Mouse (Mus musculus) spleen, embryonic (tissue): Measurements from ENCODE around the gene Dtnb.

Experiments used
- CTCF ChIA-PET: fragments of 350-600 bp; sonication (Branson Sonifier 250); formaldehyde crosslinking; loops from one replicate; lab custom pipeline; 2022; lab: Charles Lee

The Dtnb gene

DNA sequence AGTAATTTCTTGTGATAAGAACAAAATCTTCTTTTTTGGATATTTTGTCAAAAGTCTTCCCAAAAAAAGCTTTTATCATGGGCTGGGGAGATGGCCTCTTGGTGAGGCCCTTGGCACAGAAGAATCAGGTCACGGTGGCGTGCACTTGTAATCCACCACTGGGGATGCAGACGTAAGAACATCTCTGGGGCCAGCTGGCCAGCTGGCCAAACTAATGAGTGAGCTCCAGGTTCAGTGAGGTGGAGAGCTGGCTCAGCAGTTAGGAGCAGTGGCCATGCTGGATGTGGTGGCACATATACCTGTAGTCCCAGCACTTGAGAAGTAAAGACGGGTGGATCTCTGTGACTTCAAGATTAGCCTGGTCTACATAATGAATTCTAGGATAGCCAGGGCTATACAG, 196.2 kb downstream of the Dtnb start:
- CTCF ChIA-PET, result no interaction called here

DNA sequence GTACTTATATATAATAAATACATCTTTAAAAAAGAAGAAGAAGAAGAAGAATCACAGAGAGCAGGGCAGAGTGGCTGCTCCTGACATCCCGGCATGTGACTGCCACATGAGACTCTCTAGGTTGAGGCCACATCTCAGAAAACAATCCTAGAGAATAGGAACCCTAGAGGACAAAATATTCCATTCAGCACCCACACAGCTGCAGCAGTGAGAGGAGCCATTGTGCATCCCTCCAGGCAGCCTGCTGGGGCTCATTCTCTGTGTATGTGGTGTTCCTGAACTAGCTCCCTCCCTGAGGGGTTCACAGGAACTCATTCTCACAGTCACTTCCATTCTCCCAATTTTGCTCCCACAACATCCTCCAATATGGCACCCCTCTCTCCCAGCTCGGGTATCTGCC, 198.4 kb downstream of the Dtnb start:
- CTCF ChIA-PET, result interaction anchor here (0.6 kb wide), 1 partner anchor 13 kb away, joined by 9 read pairs; no protein-coding TSS in a partner anchor

DNA sequence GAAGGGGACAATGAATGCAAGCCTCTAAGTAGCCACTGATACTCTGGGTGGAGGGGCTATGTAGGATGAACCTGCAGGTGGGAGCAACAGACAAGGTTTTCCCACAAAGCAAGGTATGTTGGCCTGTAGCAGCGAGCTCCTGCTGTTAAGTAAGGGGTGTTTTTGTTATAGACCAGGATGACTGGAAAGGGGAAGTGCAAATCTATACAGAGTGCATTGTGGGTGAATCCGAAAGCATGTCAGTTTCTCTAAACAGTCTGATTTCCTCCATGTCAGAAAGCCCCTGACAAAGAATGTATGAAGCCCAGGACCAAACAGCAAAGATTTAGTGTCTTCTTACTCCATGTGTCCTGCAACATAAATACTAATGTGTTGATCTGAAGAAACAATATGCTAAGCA, 198.9 kb downstream of the Dtnb start:
- CTCF ChIA-PET, result interaction anchor here (0.6 to 0.7 kb wide), 3 partner anchors 10 to 15 kb away, joined by 3 to 9 read pairs (median 3); no protein-coding TSS in a partner anchor

DNA sequence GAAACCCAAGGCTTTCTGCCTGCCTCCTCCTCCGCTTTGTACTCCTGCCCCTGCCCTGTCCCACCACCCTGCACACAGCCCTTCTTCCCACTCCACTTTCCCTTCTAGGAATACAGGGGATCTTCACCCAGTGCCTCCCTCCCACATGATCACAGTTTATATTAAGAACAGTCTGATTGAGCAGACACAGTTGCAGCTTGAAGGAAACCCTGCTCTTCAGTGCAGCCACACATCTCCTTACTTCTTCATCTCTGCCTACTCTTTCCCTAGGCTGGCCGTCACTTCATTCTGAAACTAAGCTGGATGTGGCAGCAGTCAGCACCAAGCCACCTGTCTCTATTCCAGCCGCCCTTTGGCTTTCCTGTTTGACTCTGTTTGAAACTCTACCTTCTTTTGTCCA, 201.5 kb downstream of the Dtnb start:
- CTCF ChIA-PET, result no interaction called here

DNA sequence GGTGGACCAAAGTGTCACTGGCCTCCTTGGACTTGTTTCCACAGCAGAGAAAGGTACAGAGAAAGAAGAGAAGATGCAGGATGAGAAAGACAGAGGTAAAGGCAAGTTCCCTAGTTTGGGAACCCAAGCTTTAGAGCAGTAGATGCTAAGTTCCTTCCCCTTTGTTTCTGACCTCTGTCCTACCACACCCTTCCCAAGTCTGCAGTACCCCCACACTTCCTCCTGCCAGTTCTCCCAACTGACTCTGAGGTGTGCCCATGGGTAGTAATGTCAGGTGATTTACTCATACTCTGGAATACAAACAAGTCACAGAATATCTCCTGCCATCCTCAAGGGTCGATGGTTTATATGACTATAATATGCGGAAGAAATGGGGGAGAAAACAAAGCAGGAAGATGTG, 203.8 kb downstream of the Dtnb start:
- CTCF ChIA-PET, result no interaction called here

DNA sequence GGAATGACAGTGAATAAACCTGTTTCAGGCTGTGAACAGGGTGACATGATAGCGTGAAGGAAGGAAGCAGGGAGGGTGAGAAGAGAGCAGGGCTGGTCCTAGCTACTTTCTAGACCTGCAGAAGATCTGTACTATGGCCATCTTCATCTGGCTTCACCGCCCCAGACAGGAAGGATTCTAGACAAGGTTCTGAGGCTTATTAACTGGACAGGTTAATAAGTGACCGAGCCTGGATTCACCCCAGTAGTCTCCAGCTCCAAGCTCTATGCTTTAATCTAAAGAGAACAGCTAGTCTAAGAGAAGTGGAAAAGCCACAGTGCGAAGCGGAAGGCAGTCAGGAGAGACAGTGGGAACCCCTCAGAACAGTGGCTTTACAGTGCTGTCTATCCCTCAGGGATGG, 205.5 kb downstream of the Dtnb start:
- CTCF ChIA-PET, result no interaction called here

DNA sequence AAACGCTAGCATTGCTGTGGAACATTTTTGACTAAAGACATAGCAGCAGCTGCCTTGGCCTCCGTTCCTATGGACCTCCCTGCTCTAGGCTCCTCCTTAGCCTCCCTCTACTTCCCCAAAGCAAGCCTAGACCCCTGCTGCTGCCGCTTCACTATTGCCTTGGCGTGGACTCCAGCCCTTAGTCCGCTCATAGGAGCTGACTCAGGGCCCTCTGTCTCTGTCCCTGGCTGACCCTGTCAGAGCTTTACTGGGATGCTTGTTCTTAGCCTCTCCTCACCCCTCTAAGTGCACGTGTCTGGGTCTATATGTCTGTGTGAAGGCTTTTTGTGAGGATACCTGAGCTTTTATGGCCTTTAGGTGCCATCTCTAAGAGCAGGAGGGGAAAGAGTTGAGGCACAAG, 206.1 kb downstream of the Dtnb start:
- CTCF ChIA-PET, result no interaction called here

DNA sequence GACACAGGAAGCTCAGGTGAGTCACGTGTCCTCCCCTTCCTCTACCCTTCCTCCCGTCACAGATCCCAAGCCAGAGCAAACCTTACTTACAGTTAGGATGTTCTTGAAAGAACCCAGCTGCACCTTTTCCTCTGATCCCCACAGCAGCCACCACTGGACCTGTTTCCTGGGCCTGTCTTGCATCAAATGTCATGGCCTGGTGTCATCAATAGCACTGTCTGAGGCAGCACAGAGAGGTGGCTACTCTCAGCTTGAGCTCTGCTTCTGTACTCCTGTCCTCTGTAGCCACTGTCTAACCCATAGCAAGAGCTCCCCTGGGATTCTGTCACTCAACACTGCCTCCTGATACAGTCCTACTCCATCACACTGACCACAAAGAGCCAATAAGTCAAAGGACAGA, 207.5 kb downstream of the Dtnb start:
- CTCF ChIA-PET, result no interaction called here

DNA sequence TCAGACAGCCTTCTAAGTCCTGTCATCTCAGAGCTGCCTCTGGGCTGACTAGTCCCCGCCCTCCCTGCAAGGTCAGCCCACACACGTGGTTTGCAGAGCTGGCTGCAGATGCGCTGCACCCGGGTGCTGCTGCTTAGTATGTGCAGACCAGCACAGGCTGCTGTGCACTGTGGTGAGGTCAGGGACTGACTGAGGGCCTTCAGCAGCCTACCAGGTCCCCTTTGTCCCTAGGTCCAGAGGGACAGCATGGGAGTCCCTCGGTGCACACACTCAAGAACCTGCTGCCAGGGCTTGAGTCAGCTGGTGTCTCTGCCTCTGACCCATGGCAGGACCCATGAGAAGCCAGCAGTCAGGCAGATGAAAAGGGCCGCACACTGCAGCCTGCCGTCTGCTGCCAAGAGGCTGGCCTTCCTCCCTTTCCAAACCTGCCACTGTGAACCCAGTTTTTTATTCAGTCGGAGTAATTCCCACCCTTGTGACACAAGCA, 208.3 kb downstream of the Dtnb start:
- CTCF ChIA-PET, result interaction anchor here (0.8 kb wide), 1 partner anchor 9 kb away, joined by 3 read pairs; no protein-coding TSS in a partner anchor

DNA sequence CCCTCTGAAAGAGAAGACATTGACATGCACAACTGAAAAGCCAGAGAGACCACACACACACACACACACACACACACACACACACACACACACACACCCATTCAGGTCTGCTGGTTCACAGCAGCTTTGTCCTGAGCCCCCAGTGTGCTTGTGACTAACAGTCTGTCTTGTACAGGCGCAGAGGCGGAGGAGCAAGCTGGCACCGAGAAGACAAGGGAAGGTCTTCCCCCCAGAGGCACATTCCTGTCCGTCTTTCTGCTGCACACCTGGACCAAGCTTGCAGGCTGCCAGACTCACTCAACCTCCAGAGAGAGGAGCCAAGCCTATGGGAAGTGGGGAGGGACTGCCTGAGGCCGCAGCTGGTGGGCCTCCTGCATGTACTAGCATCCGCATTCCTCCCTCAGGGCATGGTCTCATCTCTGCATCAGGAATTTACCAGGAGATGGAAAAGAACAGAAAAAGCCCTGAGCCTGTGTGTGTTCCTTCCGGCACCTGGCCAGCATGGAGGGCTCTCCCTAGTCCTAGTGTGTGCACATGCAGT, 208.8 kb downstream of the Dtnb start:
- CTCF ChIA-PET, result interaction anchor here (0.6 to 0.8 kb wide), 2 partner anchors 10 to 129 kb away, joined by 3 read pairs; no protein-coding TSS in a partner anchor

DNA sequence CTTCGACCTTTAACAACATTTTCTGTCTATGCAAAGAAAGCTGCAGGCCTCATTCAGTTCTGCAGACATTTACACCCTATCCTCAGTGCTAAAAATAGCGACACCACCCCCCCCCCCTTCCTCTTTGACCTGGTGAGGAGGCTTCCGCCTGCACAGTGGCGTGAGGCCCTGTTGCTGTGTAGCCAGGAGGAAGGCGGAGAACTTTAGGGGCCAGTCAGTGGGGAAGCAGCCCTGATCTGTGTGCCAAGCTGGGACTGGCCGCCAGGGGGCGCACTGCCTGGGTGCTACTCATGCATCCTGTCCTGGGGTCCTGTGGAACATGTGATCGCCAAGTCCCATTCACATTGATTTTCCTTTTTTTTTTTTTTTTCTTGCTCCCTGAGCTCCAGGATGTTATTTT, 209.3 kb downstream of the Dtnb start:
- CTCF ChIA-PET, result interaction anchor here (0.6 to 0.8 kb wide), 5 partner anchors 10 to 128 kb away, joined by 3 to 6 read pairs (median 3); no protein-coding TSS in a partner anchor

DNA sequence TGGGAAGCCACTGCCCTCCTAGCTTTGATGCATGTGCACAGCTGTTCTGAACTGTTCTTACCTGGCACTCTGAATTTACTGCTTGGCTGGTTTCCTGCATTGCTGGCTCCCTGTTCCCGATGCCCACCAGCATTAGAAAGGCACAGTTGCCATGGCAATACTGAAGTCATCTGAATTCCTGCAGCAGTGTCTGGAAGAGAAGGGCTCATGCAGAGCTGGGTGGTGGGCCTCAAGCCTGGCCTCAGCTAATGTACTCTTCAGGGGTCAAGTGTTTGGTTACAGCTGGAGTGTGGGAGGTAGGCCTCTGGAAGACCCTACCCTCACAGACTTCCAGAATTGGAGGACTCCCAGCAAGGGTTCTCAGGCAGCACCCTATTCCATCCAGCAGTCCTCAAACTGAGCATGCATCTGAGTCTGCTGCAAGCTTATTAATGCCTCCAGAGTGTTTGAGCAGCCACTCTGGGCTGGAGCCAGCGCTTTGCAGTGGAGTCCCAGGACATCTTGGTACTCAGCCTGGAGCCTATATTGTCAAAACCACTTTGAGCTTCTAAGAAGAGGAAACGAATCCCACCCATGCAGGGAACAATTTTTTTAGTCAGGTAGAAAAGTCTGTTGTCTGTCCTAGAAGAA, 211.1 kb downstream of the Dtnb start:
- CTCF ChIA-PET, result no interaction called here

DNA sequence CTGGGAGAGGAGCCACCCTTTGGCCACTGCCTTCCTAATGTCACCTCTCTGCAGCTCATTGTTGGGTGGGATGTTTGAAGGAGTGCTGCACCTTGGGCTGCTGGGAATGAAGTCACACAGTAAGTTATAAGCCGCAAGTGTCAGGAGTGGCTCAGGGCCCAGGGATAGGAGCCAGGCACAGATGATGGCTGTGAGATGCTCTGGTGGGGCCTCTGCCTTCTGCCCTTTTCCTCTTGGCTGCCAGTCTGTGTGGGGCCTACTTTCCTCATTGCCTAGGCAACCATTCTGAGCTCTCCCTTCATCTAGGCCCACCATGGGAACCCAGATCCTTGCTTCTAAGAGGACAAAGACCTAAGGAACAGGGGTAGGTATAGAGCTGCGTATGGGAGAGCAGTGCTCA, 212.1 kb downstream of the Dtnb start:
- CTCF ChIA-PET, result no interaction called here

DNA sequence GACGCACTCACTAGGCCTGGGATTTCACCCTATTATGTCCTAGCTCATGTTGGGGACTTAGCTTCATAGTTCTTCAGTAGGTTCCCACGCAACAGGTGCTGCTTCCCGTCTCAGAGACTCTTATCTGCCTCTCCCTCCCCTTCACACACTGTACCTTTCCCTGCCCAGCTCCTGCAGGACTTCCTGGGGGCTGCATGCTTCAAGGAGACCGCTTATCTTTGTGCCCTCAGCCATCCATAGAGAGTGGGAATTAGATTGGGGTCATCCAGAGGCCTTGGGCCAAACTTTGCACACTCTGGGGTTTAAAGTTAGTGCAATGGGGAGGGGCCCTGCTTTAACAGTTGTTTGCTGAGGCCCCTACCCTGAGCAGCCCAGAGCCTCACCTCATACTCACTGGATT, 212.5 kb downstream of the Dtnb start:
- CTCF ChIA-PET, result interaction anchor here (0.7 kb wide), 1 partner anchor 21 kb away, joined by 3 read pairs; no protein-coding TSS in a partner anchor

DNA sequence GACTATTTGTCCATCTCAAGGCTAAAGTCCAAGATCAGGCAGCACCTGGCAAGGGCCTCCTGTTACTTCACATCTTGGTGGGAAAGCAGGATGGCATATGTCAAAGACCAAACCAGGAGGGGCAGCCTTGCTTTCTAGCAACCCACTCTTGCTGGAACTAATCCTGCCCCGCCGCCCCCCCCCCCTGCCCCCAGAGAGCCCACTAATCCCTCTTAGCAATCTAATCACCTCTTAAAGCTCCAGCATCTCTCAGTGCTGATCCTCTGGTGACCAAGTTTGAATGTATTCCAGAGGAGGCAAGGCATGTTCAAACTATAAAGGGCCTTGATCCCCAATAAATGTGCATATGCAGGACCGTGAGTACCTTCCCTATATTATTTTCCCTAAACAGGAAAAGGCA, 214.9 kb downstream of the Dtnb start:
- CTCF ChIA-PET, result no interaction called here

DNA sequence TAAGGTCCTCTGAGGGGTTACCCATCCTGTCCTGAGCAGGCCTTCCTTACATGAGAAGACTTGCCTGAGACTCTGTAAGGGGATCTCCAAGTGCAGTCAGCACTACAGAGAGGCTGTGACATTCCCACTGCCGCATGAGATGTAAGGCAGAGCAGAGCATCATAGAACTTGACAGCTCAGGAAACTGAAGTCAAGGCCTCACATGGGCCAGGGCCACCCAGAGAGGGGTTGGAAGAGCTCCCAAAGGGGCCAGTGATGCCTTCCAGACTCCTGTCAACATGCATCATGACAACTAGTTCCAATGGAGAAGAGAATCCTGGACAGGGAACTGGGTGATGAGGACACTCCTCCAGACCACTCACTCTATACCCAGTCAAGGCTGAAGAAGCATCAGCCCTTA, 215.4 kb downstream of the Dtnb start:
- CTCF ChIA-PET, result no interaction called here

DNA sequence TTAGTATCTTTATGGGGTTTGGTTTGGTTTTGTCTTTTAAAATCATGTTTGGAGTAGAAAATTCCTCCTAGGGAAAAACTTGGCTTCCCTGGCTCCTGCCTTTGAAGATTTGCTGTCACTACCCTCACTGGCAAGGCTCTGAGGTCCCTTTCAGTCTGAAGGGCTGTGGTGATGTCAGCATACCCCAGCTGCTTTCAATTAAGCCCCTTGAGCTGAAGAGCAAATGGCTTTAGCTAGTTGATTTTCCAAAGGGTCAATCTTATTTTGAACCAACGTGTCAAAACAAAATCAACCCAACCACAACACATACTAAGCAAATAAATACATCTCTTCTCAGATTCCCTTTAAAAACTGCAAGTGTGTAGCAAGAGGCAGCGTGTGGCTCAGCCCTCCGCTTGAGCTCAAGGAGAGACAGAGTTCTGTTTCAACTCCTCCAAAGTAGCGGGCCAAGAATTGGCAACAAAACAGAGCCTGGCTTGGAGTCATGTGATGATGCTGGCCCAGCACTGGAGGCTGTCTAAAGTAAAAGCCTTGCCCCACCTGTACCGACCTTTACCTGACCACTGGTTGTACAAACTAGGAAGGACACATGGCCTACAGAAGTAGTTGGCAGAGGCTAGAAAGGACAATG, 216.4 kb downstream of the Dtnb start:
- CTCF ChIA-PET, result no interaction called here

DNA sequence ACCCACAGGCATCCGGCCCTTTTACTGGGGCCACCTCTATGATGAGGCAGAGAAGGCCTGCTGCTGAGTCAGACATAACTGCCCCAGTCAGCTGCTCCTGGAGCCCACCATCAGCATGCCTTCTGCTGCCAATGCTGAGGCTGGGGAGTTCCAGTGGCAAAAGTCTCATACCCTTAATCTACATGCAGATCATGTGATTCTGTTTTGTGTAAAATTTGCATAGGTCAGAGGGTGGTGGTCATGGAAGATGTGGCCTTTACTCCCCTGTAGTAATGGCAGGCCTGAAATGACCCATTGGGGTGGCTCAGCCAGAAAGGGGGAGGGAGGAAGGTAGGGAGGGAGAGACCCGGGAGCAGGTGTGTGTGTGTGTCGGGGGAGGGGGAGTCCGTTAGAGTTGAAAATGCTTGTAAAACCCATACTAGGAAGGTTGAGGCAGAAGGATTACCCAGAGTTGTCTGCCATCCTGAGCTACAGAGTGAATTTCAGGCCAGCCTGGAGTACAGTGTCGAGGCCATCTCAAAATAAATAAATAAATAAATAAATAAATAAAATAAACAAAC, 217.5 kb downstream of the Dtnb start:
- CTCF ChIA-PET, result no interaction called here

DNA sequence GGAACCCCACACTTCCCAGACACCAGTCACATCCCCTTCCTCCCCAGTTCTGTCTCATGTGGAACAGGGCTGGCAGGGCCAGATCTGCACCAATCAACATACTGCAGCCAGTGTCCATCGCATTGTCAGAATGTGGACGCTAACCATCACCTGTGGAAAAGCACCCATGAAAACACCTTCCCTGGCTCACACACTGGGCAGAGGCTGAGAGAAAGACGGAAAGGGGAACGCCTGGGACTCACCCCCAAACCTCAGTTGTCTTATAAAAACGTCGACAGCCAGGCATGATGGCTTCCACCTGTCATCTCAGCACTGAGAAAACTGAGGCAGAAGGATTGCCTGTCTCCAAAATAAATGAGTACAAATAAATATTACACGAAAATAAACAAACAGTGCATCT, 219.1 kb downstream of the Dtnb start:
- CTCF ChIA-PET, result no interaction called here

DNA sequence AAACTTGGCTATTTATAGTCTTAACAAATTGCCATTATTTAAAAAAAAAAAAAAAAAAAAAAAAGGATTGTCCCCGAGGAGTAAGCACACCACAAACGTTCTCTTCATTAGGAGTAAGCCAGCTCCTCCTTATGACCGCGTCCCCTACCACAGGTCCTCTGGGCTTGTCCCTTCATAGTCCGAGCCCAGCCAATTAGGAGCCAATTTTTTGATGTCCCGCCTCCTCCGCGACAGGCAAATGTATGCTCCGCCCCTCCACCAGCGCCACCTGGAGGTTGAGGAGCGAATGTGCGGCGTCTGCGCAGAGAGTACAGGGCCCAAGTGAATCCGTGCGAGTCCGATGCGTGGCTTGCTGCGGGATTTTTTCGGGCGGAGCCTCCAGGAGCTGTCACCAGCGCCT, 219.6 kb downstream of the Dtnb start:
- CTCF ChIA-PET, result no interaction called here

DNA sequence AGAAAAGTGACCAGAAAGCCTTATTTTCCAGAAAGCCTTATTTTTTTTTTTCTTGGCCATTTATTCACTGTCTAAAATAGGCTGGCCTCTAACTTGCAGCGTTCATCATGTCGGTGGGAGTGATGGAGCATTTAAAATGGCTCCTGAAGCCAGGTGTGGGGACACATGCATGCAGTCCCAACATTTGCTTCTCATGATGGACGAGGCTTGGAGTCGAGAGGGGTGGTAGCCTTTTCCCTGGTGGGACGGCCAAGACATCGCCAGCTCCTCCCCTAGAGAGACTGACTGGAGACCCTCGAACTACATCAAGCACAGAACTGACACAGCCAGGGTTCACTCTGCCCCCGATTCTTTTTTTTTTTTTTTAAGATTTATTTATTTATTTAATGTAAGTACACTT, 220.1 kb downstream of the Dtnb start:
- CTCF ChIA-PET, result no interaction called here

DNA sequence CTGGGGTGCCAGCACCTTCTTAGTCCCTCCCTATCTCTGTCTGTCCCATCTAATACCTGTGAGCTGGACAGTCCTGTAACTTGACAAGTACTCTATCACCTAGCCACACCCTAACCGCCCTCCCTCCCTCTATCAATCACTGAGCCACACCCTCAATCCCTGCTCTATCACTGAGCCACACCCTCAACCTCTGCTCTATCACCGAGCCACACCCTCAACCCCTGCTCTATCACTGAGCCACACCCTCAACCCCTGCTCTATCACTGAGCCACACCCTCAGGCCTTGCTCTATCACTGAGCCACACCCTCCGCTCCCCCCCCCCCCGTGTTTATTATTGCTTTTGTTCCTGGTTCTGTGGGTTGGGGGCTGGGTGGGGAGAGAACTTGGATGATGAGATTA, 223.4 kb downstream of the Dtnb start:
- CTCF ChIA-PET, result interaction anchor here (0.6 kb wide), 2 partner anchors 101 to 1132 kb away, joined by 4 to 6 read pairs; no protein-coding TSS in a partner anchor
